Mouse (Mus musculus) bone marrow, adult 2 months (tissue): ENCODE data around the gene Col6a6.

Experiments
- CTCF ChIP-seq: fragments of 200-500 bp; IDR thresholded peaks from 2 replicates; pipeline ENCODE4 v1.5.1; 2011; ENCODE audit warnings: low read length, control low read depth; ENCODE audit not compliant: control insufficient read depth, insufficient read depth
- POLR2A ChIP-seq: fragments of 200-500 bp; IDR thresholded peaks from 2 replicates; pipeline ENCODE4 v1.6.1; 2011; ENCODE audit warnings: low read depth, mild to moderate bottlenecking, control low read depth, low read length, borderline replicate concordance; ENCODE audit not compliant: control insufficient read depth

GRCm38 (mm10) chr9:105758861-105759260 lies 69.1 kb downstream of the Col6a6 start:
- TF ChIP-seq CTCF (no peak), POLR2A (no peak)
